Mouse (Mus musculus) kidney, adult 2 months (tissue): Measurements from ENCODE around the gene Vwf. TPM values are rescaled to one million over a fixed set of nuclear protein-coding genes. Genes with fewer than 3 reads are reported as not detected.

Experiments used
- DNase-seq: peaks from one replicate; pipeline ENCODE4 v3.0.0; 2021
- H3K27ac ChIP-seq: fragments of 200-500 bp; 2 replicates; pipeline ENCODE4 v1.5.1; 2012; ENCODE audit warnings: low read depth, low read length, control low read depth, inconsistent platforms; ENCODE audit not compliant: insufficient read depth
- H3K27me3 ChIP-seq: fragments of 200-500 bp; replicated peaks from 2 replicates; pipeline ENCODE4 v1.6.1; 2012; ENCODE audit warnings: mild to moderate bottlenecking, moderate library complexity, low read length, inconsistent platforms; ENCODE audit not compliant: control insufficient read depth, insufficient read depth
- H3K36me3 ChIP-seq: fragments of 200-500 bp; 2 replicates; pipeline ENCODE4 v1.6.1; 2012; ENCODE audit warnings: mild to moderate bottlenecking, moderate library complexity, low read length, inconsistent platforms; ENCODE audit not compliant: control insufficient read depth, insufficient read depth
- H3K4me1 ChIP-seq: fragments of 200-500 bp; 2 replicates; pipeline ENCODE4 v1.6.1; 2011; ENCODE audit warnings: low read length; ENCODE audit not compliant: control insufficient read depth, insufficient read depth
- H3K4me3 ChIP-seq: fragments of 200-500 bp; 2 replicates; pipeline ENCODE4 v1.5.1; 2011; ENCODE audit warnings: mild to moderate bottlenecking, low read depth, low read length, control low read depth; ENCODE audit not compliant: insufficient read depth
- CTCF ChIP-seq: fragments of 200-500 bp; conservative IDR thresholded peaks from 2 replicates; pipeline ENCODE4 v1.5.1; 2011; ENCODE audit warnings: low read depth, mild to moderate bottlenecking, control low read depth, low read length, moderate library complexity, mixed read lengths; ENCODE audit not compliant: insufficient read depth, insufficient read length
- POLR2A ChIP-seq: fragments of 200-500 bp; IDR thresholded peaks from one replicate; pipeline ENCODE4 v1.6.1; 2011; ENCODE audit warnings: low read depth, low read length, control low read depth
- whole genome bisulfite sequencing: fragments of 180-500 bp; shearing (Covaris S2); methylation state at CpG from one replicate; pipeline ENCODE4 v1.1.7; 2018; 5-methylcytosine and 5-hydroxymethylcytosine counted together
- polyA plus RNA-seq: library from polyadenylated mRNA; depleted of rRNA; stranded (reverse); fragments of >200 nt; gene quantifications from 2 replicates; pipeline ENCODE4 v1.2.3, GENCODE M21; 2012

The Vwf gene
- polyA plus RNA-seq, 1 experiment: 14.6 TPM

GRCm38 (mm10) chr6:125661106-125661877, 114.7 kb downstream of the Vwf start:
- no peaks in the 10 kb centered on the region for H3K36me3 ChIP-seq
- no peaks in the 10 kb centered on the region for H3K27me3 ChIP-seq
- TF ChIP-seq POLR2A: no peak
- TF ChIP-seq CTCF: peak; percentile 79
- 51% methylated on average over 14 of the region's 14 CpGs for WGBS
- no peaks in the 10 kb centered on the region for H3K4me1 ChIP-seq
- peak; percentile 54 for DNase-seq
- no peak overlapping the region for H3K4me3 ChIP-seq
- no peak overlapping the region for H3K27ac ChIP-seq

GRCm38 (mm10) chr6:125663906-125664305, 117.3 kb downstream of the Vwf start:
- no peak for DNase-seq

GRCm38 (mm10) chr6:125671835-125672234, 125.3 kb downstream of the Vwf start:
- no peaks in the 10 kb centered on the region for H3K36me3 ChIP-seq
- DNase-seq: no peak
- H3K27ac ChIP-seq: no peak overlapping the region
- no peak for TF ChIP-seq POLR2A
- no peak for TF ChIP-seq CTCF
- 89% methylated on average over 3 of the region's 3 CpGs for WGBS
- H3K4me3 ChIP-seq: no peak overlapping the region
- H3K27me3 ChIP-seq: no peaks in the 10 kb centered on the region
- H3K4me1 ChIP-seq: no peaks in the 10 kb centered on the region

More at GRCm38 (mm10) chr6:125663906-125664305, 117.3 kb downstream of the Vwf start:
- WGBS: 52% methylated on average over 2 of the region's 2 CpGs
- TF ChIP-seq POLR2A (no peak), CTCF (no peak)
- Histone ChIP-seq H3K36me3 (no peaks in the 10 kb centered on the region), H3K27me3 (no peaks in the 10 kb centered on the region), H3K4me3 (no peak overlapping the region), H3K27ac (no peak overlapping the region), H3K4me1 (no peaks in the 10 kb centered on the region)

GRCm38 (mm10) chr6:125678492-125678891, 131.9 kb downstream of the Vwf start:
- Histone ChIP-seq H3K27ac (no peak overlapping the region), H3K27me3 (no peaks in the 10 kb centered on the region), H3K4me1 (no peaks in the 10 kb centered on the region), H3K4me3 (no peak overlapping the region), H3K36me3 (no peaks in the 10 kb centered on the region)
- TF ChIP-seq POLR2A (no peak), CTCF (no peak)
- 85% methylated on average over 1 of the region's 1 CpGs for WGBS
- no peak for DNase-seq

GRCm38 (mm10) chr6:125680613-125681012, 134.0 kb downstream of the Vwf start:
- 44% methylated on average over 11 of the region's 11 CpGs for WGBS
- TF ChIP-seq POLR2A (no peak), CTCF (no peak)
- H3K4me3 ChIP-seq: no peak overlapping the region

GRCm38 (mm10) chr6:125685420-125685819, 138.8 kb downstream of the Vwf start:
- Histone ChIP-seq H3K27me3 (no peaks in the 10 kb centered on the region), H3K4me1 (no peaks in the 10 kb centered on the region), H3K36me3 (no peaks in the 10 kb centered on the region), H3K27ac (no peak overlapping the region), H3K4me3 (no peak overlapping the region)
- no peak for DNase-seq
- TF ChIP-seq CTCF: no peak

More at GRCm38 (mm10) chr6:125680613-125681012, 134.0 kb downstream of the Vwf start:
- no peak for DNase-seq
- no peaks in the 10 kb centered on the region for H3K36me3 ChIP-seq
- no peaks in the 10 kb centered on the region for H3K4me1 ChIP-seq
- no peak overlapping the region for H3K27ac ChIP-seq
- no peaks in the 10 kb centered on the region for H3K27me3 ChIP-seq

GRCm38 (mm10) chr6:125687986-125688385, 141.4 kb downstream of the Vwf start:
- DNase-seq: no peak
- H3K27ac ChIP-seq: no peak overlapping the region
- H3K4me3 ChIP-seq: no peak overlapping the region
- H3K36me3 ChIP-seq: no peaks in the 10 kb centered on the region
- H3K27me3 ChIP-seq: no peaks in the 10 kb centered on the region
- H3K4me1 ChIP-seq: no peaks in the 10 kb centered on the region
- no peak for TF ChIP-seq POLR2A
- no peak for TF ChIP-seq CTCF
- 49% methylated on average over 1 of the region's 1 CpGs for WGBS
